Mouse (Mus musculus) urinary bladder, postnatal 4 days (tissue): ENCODE measurements around the gene Tpte.
"Not testable (repeated sequence)": the region's sequence is repeated elsewhere in the genome, so short reads cannot be mapped to it uniquely, and the experiment has no call there.

Experiments used
- DNase-seq, 2 experiments: peaks; one replicate each; pipeline ENCODE4 v3.0.0; 2021 to 2022; ENCODE audit warnings: low spot score in 2 of 2

The Tpte gene

GRCm38 (mm10) chr8:22282999-22283491 lies at the start of gene Tpte:
TSS of gene Tpte (plus strand) at chr8:22283441.
- DNase-seq, result no peak

DNA sequence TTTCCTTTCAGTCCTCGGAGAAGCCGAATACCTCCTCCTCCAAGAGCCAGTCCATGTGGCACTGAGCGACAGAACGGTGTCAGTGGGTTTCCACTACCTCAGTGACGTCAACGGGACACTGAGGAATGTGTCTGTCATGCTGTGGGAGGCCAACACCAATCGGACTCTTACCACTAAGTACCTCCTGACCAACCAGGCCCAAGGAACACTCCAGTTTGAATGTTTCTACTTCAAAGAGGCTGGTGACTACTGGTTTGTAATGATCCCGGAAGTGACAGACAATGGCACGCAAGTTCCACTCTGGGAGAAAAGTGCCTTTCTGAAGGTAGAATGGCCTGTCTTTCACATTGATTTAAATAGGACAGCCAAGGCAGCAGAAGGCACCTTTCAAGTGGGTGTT lies 40.3 kb upstream of the Tpte start:
- no peak for DNase-seq

GRCm38 (mm10) chr8:22245663-22246062 lies 37.6 kb upstream of the Tpte start:
- no peak for DNase-seq

DNA sequence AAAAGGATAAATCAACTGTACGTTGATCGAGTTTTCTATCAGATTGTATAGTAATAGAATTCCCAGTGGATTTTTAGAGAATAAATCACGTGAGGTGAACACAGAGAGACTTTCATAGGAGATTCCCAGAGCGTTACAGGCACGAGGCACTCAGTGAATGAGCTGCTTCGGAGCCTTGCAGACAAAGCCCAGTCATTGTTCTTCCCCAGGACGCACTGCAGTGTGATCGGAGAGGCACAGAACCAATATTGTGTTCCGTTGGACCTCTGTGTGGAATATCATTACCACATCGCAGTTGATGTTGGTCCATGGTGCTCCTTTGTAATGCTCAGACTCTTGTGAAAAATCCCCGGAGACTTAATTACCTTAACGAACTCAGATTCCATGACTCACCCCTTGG lies 35.3 kb upstream of the Tpte start:
- no peak for DNase-seq

- DNase-seq, result no peak
These were observed 34.2 kb upstream of the Tpte start for GRCm38 (mm10) chr8:22249080-22249479.

- DNase-seq, result no peak
These were observed 24.2 kb upstream of the Tpte start for GRCm38 (mm10) chr8:22258946-22259450.

DNA sequence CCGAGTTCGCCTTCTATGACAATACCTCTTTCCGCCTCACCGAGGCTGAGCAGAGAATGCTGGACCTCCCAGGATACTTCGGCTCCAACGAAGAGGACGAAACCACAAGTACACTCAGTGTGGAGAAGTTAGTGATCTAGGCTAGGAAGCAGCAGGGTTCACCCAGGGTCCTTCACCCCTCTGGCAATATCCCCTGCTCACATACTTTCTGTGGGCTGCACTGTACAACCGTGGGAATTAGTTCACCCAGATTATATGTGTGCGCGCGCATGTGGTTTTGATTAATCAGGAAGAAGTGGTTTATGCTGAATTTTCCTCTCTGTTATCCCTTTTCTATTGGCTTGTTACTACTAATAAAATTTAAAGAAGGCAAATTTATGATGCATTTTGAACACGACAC lies 23.7 kb upstream of the Tpte start:
- peak in 1 of 2 experiments; percentile 56 for DNase-seq

- DNase-seq, result peak in 1 of 2 experiments; percentile 30
These were observed 23.0 kb upstream of the Tpte start for GRCm38 (mm10) chr8:22260091-22260722.

DNA sequence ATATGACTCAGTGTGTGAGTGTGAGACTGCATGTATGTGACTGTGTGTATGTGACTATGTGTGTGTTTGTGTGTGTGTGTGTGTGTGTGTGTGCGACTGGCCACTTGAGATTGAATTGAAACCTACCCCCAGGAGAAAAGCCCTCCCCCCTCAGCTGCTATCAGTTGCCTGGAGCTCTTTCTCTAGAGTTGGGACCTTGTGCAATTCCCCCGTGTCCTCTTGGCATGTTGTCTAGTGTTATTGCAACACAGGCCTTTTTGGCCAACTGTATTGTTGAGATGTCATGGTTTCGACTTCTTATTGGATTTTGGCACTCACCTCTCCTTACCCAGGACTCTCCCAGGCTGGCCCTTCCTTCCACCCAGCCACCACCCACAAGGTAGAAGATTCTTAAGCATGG lies 21.0 kb upstream of the Tpte start:
- peak in 1 of 2 experiments; percentile 4 for DNase-seq

- no peak for DNase-seq
These were observed 18.9 kb upstream of the Tpte start for GRCm38 (mm10) chr8:22264292-22264691.

GRCm38 (mm10) chr8:22264787-22265186 lies 18.5 kb upstream of the Tpte start:
- DNase-seq, result no peak

- no peak for DNase-seq
These were observed 18.0 kb upstream of the Tpte start for GRCm38 (mm10) chr8:22265194-22265593.

GRCm38 (mm10) chr8:22266809-22267208 lies 16.4 kb upstream of the Tpte start:
- no peak for DNase-seq

GRCm38 (mm10) chr8:22273142-22273541 lies 10.1 kb upstream of the Tpte start:
- DNase-seq, result no peak

DNA sequence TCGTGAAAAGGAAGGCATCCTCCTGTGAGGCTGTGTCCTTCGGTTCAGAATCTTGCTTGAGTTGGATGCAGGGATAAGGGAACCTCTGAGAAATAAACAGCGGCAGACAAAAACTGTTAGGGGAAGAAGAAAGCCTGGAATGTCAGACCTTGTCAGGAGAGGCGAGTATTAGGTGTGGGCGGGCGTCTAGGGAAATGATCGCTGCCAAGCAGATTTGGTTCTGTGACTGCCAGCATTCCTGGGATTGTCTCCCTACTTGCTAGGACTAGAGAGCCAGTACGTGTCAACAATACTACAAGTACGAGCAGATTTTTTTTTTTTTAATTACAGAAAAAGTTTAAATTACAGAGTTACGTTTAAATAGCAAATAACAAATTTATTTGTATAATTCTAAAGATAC lies 8.6 kb upstream of the Tpte start:
- no peak for DNase-seq

GRCm38 (mm10) chr8:22302326-22302725 lies 19.1 kb downstream of the Tpte start:
- DNase-seq, result no peak

GRCm38 (mm10) chr8:22302896-22303306 lies 19.7 kb downstream of the Tpte start:
- no peak for DNase-seq

DNA sequence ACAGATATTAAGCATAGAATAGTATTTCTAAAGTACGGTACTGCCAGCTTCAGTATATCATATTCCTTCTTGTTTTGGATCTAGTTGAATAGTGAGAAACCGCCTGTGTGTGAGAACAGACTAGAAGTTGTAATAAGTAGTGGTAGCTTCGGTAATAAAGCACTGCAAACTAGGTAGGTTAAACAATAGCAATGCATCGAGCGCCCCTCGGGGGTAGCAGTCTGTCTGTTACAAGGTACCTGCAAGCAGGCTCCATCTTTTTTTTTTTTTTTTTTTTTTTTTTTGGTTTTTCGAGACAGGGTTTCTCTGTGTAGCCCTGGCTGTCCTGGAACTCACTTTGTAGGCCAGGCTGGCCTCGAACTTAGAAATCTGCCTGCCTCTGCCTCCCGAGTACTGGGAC lies 20.8 kb downstream of the Tpte start:
- DNase-seq, result not testable (repeated sequence)

- no peak for DNase-seq
These were observed 23.8 kb downstream of the Tpte start for GRCm38 (mm10) chr8:22306999-22307398.

- no peak for DNase-seq
These were observed 28.2 kb downstream of the Tpte start for GRCm38 (mm10) chr8:22311446-22311845.

DNA sequence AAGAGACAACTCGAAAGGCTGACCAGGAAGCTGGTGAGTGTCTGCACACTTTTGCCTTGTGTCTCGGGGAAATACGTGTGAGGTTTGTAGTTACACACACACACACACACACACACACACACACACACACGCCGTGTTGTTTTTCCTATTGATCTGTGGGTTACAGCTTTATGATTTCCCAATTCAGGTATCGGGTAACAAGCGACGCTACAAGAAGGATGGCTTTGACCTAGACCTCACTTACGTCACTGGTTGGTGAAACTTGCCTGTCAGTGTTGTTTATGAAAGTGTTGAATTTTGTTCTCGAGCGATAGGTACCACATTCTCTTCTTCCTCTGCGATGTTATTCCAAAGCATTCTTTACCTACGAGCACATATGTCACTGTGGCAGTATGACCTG lies 52.2 kb downstream of the Tpte start:
- no peak for DNase-seq

- DNase-seq, result no peak
These were observed 76.1 kb downstream of the Tpte start for GRCm38 (mm10) chr8:22359359-22359758.

DNA sequence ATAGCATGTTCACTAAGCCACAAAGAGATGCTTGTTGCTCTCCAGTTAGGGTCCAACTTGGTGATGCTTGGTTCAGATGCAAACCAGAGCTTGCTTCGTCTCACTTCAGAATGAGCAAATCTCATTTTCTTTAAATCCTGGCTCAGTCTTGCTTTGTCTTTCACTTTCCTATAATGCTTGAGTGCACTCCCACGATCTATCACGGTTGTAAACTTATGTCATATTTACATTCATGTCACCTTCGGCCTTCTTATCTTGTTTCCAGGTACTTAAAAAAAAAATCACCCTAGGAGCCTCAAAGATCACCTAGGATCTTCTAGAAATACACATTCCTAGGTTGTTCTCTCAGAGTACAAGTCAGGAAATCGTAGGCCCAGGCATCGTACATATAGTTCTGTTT lies 76.6 kb downstream of the Tpte start:
- DNase-seq, result no peak

DNA sequence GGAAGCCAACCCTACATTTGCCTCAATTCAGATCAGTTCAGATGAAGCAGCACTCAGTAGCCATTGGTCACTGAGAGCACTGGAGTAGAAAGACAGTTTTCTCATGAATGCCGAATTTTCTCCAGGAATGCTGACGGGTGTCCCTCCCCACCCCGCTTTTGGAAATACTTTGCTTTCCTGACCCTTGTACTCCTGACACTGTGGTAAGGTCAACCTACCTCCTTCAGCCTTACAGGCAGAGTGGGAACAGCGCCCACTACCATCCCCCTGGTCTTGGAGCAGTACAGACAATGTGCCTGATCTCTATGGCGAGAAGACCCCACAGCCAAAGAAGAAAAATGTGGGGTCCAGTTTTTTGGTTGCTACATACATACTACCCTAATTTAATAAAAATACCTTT lies 93.1 kb downstream of the Tpte start:
- DNase-seq, result no peak
